Mouse (Mus musculus) neural tube, embryonic 13.5 days (tissue): ENCODE results near the gene Lrit3. TPM values are rescaled to one million over a fixed set of nuclear protein-coding genes. Genes with fewer than 3 reads are reported as not detected.

Source experiments
- ATAC-seq: fragments of 200-750 bp; cut with Nextera tagmentation; 2 replicates; pipeline ENCODE4 v1.8.0; 2017; ENCODE audit warnings: low read depth, mild to moderate bottlenecking, moderate TSS enrichment, moderate library complexity
- H3K27ac ChIP-seq: fragments of 300-500 bp; sonication (generic); replicated peaks from 2 replicates; pipeline ENCODE4 v1.5.1; 2015; ENCODE audit warnings: moderate library complexity, mild to moderate bottlenecking, inconsistent platforms
- H3K27me3 ChIP-seq: fragments of 300-500 bp; sonication (generic); 2 replicates; pipeline ENCODE4 v1.6.1; 2015; ENCODE audit warnings: mild to moderate bottlenecking, inconsistent platforms
- H3K36me3 ChIP-seq: fragments of 300-500 bp; sonication (generic); 2 replicates; pipeline ENCODE4 v1.6.1; 2015; ENCODE audit warnings: mild to moderate bottlenecking, inconsistent platforms
- H3K4me1 ChIP-seq: fragments of 300-500 bp; sonication (generic); replicated peaks from 2 replicates; pipeline ENCODE4 v1.6.1; 2015; ENCODE audit warnings: inconsistent platforms
- H3K4me2 ChIP-seq: fragments of 300-500 bp; sonication (generic); 2 replicates; pipeline ENCODE4 v1.6.1; 2015; ENCODE audit warnings: inconsistent platforms, mild to moderate bottlenecking, moderate library complexity
- H3K4me3 ChIP-seq: fragments of 300-500 bp; sonication (generic); 2 replicates; pipeline ENCODE4 v1.5.1; 2015; ENCODE audit warnings: mild to moderate bottlenecking, inconsistent platforms
- H3K9ac ChIP-seq: fragments of 300-500 bp; sonication (generic); 2 replicates; pipeline ENCODE4 v1.6.1; 2015; ENCODE audit warnings: moderate library complexity, mild to moderate bottlenecking, inconsistent platforms
- H3K9me3 ChIP-seq: fragments of 300-500 bp; sonication (generic); 2 replicates; pipeline ENCODE4 v1.6.1; 2016; ENCODE audit warnings: inconsistent platforms
- WGBS: fragments of 180-500 bp; shearing (Covaris S2); methylation state at CpG from one replicate; pipeline ENCODE4 v1.1.7; 2015; 5-methylcytosine and 5-hydroxymethylcytosine counted together
- polyA plus RNA-seq: library from polyadenylated mRNA; unstranded; fragments of >200 nt; fragmentation: Nextera tagmentation; extraction: Ambion mirVana; gene quantifications from 2 replicates; pipeline ENCODE4 v1.2.1, GENCODE M21; 2015

Lrit3 gene
- not detected in 2 replicates for polyA plus RNA-seq

GRCm38 (mm10) chr3:129803765-129804164, at the start of gene Lrit3:
TSS of gene Lrit3 (minus strand) at chr3:129804030.
- H3K9ac ChIP-seq, result no peak within 1 kb of the TSS
- no peak within 1 kb of the TSS for H3K27ac ChIP-seq
- H3K4me3 ChIP-seq, result no peak within 1 kb of the TSS
- no peak for ATAC-seq
- H3K9me3 ChIP-seq, result no peaks in the 10 kb centered on the region
- 83% methylated on average over 10 of the region's 10 CpGs for WGBS
- no peaks in the 10 kb centered on the region for H3K4me1 ChIP-seq
- H3K27me3 ChIP-seq, result no peaks in the 10 kb centered on the region
- H3K36me3 ChIP-seq, result no peaks in the 10 kb centered on the region
- no peak within 1 kb of the TSS for H3K4me2 ChIP-seq

GRCm38 (mm10) chr3:129846846-129847245, 43.0 kb upstream of the Lrit3 start:
- Histone ChIP-seq H3K36me3 (no peaks in the 10 kb centered on the region), H3K27ac (no peak overlapping the region), H3K4me2 (no peak overlapping the region), H3K9ac (no peak overlapping the region), H3K4me1 (no peaks in the 10 kb centered on the region), H3K27me3 (no peaks in the 10 kb centered on the region), H3K9me3 (no peaks in the 10 kb centered on the region), H3K4me3 (no peak overlapping the region)
- ATAC-seq, result no peak
- WGBS, result 86% methylated on average over 7 of the region's 7 CpGs

- H3K27ac ChIP-seq, result no peak overlapping the region
- ATAC-seq, result no peak
These were observed 42.0 kb upstream of the Lrit3 start for GRCm38 (mm10) chr3:129845868-129846267.

GRCm38 (mm10) chr3:129838017-129838416, 34.2 kb upstream of the Lrit3 start:
- no peaks in the 10 kb centered on the region for H3K36me3 ChIP-seq
- no peak overlapping the region for H3K4me2 ChIP-seq
- H3K9ac ChIP-seq, result no peak overlapping the region
- no peaks in the 10 kb centered on the region for H3K9me3 ChIP-seq
- H3K4me1 ChIP-seq, result no peaks in the 10 kb centered on the region
- no peak overlapping the region for H3K4me3 ChIP-seq
- no peaks in the 10 kb centered on the region for H3K27me3 ChIP-seq
- H3K27ac ChIP-seq, result no peak overlapping the region
- ATAC-seq, result no peak
- WGBS, result 55% methylated on average over 7 of the region's 7 CpGs

More at GRCm38 (mm10) chr3:129845868-129846267, 42.0 kb upstream of the Lrit3 start:
- Histone ChIP-seq H3K9me3 (no peaks in the 10 kb centered on the region), H3K4me1 (no peaks in the 10 kb centered on the region), H3K9ac (no peak overlapping the region), H3K36me3 (no peaks in the 10 kb centered on the region), H3K27me3 (no peaks in the 10 kb centered on the region), H3K4me3 (no peak overlapping the region), H3K4me2 (no peak overlapping the region)
- WGBS, result 85% methylated on average over 2 of the region's 2 CpGs

- no peaks in the 10 kb centered on the region for H3K36me3 ChIP-seq
- no peak overlapping the region for H3K27ac ChIP-seq
- no peaks in the 10 kb centered on the region for H3K27me3 ChIP-seq
- H3K4me3 ChIP-seq, result no peak overlapping the region
- H3K9me3 ChIP-seq, result no peaks in the 10 kb centered on the region
- no peak for ATAC-seq
- no peaks in the 10 kb centered on the region for H3K4me1 ChIP-seq
- 93% methylated on average over 6 of the region's 6 CpGs for WGBS
- no peak overlapping the region for H3K9ac ChIP-seq
- H3K4me2 ChIP-seq, result no peak overlapping the region
These were observed 33.1 kb upstream of the Lrit3 start for GRCm38 (mm10) chr3:129836965-129837364.

GRCm38 (mm10) chr3:129836051-129836697, 32.3 kb upstream of the Lrit3 start:
- H3K36me3 ChIP-seq, result no peaks in the 10 kb centered on the region
- no peak for ATAC-seq
- no peak overlapping the region for H3K27ac ChIP-seq
- no peaks in the 10 kb centered on the region for H3K27me3 ChIP-seq
- H3K9me3 ChIP-seq, result no peaks in the 10 kb centered on the region
- H3K4me3 ChIP-seq, result no peak overlapping the region
- 28% methylated on average over 11 of the region's 11 CpGs for WGBS
- H3K9ac ChIP-seq, result no peak overlapping the region
- H3K4me2 ChIP-seq, result no peak overlapping the region
- no peaks in the 10 kb centered on the region for H3K4me1 ChIP-seq

GRCm38 (mm10) chr3:129835388-129835934, 31.6 kb upstream of the Lrit3 start, which contains the start of gene Cfi:
TSS of gene Cfi (plus strand) at chr3:129835884.
- Histone ChIP-seq H3K27ac (no peak within 1 kb of the TSS), H3K4me2 (no peak within 1 kb of the TSS), H3K9me3 (no peaks in the 10 kb centered on the region), H3K36me3 (no peaks in the 10 kb centered on the region), H3K27me3 (no peaks in the 10 kb centered on the region), H3K4me3 (no peak within 1 kb of the TSS), H3K4me1 (no peaks in the 10 kb centered on the region), H3K9ac (no peak within 1 kb of the TSS)
- no peak for ATAC-seq
- 77% methylated on average over 6 of the region's 6 CpGs for WGBS

GRCm38 (mm10) chr3:129831035-129831568, 27.3 kb upstream of the Lrit3 start, which contains the start of gene Gar1:
TSS of gene Gar1 (minus strand) at chr3:129831396.
- Histone ChIP-seq H3K27ac (peak within 1 kb of the TSS; percentile 90), H3K9ac (peak within 1 kb of the TSS; percentile 84), H3K4me1 (peaks cover 12% of the 10 kb centered on the region), H3K36me3 (peaks cover 14% of the 10 kb centered on the region), H3K4me3 (peak within 1 kb of the TSS; percentile 95), H3K9me3 (no peaks in the 10 kb centered on the region), H3K27me3 (no peaks in the 10 kb centered on the region), H3K4me2 (peak within 1 kb of the TSS; percentile 82)
- ATAC-seq, result peak; percentile 95
- under 1% methylated on average over 60 of the region's 60 CpGs for WGBS

- H3K9ac ChIP-seq, result peak overlapping the region; percentile 84
- H3K27me3 ChIP-seq, result no peaks in the 10 kb centered on the region
- peaks cover 12% of the 10 kb centered on the region for H3K4me1 ChIP-seq
- ATAC-seq, result no peak
- H3K4me3 ChIP-seq, result peak overlapping the region; percentile 95
- peaks cover 19% of the 10 kb centered on the region for H3K36me3 ChIP-seq
- WGBS, result 0% methylated on average over 44 of the region's 45 CpGs
- H3K4me2 ChIP-seq, result peak overlapping the region; percentile 82
- peak overlapping the region; percentile 90 for H3K27ac ChIP-seq
- no peaks in the 10 kb centered on the region for H3K9me3 ChIP-seq
These were observed 26.8 kb upstream of the Lrit3 start for GRCm38 (mm10) chr3:129830626-129831025.

GRCm38 (mm10) chr3:129827691-129828090, 23.9 kb upstream of the Lrit3 start:
- H3K27ac ChIP-seq, result no peak overlapping the region
- no peaks in the 10 kb centered on the region for H3K9me3 ChIP-seq
- no peak for ATAC-seq
- H3K4me2 ChIP-seq, result no peak overlapping the region
- no peak overlapping the region for H3K4me3 ChIP-seq
- H3K36me3 ChIP-seq, result peaks cover 42% of the 10 kb centered on the region
- H3K27me3 ChIP-seq, result no peaks in the 10 kb centered on the region
- H3K4me1 ChIP-seq, result peaks cover 12% of the 10 kb centered on the region
- H3K9ac ChIP-seq, result no peak overlapping the region
- 98% methylated on average over 5 of the region's 5 CpGs for WGBS

- Histone ChIP-seq H3K4me3 (no peak overlapping the region), H3K9ac (no peak overlapping the region), H3K36me3 (peaks cover 48% of the 10 kb centered on the region)
These were observed 22.9 kb upstream of the Lrit3 start for GRCm38 (mm10) chr3:129826691-129827090.

GRCm38 (mm10) chr3:129824891-129825290, 21.1 kb upstream of the Lrit3 start:
- Histone ChIP-seq H3K4me2 (no peak overlapping the region), H3K27ac (no peak overlapping the region), H3K4me3 (no peak overlapping the region), H3K9me3 (no peaks in the 10 kb centered on the region), H3K4me1 (peaks cover 7% of the 10 kb centered on the region), H3K27me3 (no peaks in the 10 kb centered on the region), H3K9ac (no peak overlapping the region), H3K36me3 (peaks cover 48% of the 10 kb centered on the region)
- 92% methylated on average over 10 of the region's 10 CpGs for WGBS
- ATAC-seq, result no peak

More at GRCm38 (mm10) chr3:129826691-129827090, 22.9 kb upstream of the Lrit3 start:
- H3K27me3 ChIP-seq, result no peaks in the 10 kb centered on the region
- H3K4me1 ChIP-seq, result peaks cover 12% of the 10 kb centered on the region
- H3K27ac ChIP-seq, result no peak overlapping the region
- H3K4me2 ChIP-seq, result no peak overlapping the region
- no peaks in the 10 kb centered on the region for H3K9me3 ChIP-seq
- WGBS, result 91% methylated on average over 10 of the region's 10 CpGs
- ATAC-seq, result no peak
